Mouse (Mus musculus): ENCODE measurements around the gene Maml3. TPM values are rescaled to one million over a fixed set of nuclear protein-coding genes. Genes with fewer than 3 reads are reported as not detected.

Maml3 gene
- polyA plus RNA-seq, 1 experiment from 2014 or later, result 0.69 TPM

DNA sequence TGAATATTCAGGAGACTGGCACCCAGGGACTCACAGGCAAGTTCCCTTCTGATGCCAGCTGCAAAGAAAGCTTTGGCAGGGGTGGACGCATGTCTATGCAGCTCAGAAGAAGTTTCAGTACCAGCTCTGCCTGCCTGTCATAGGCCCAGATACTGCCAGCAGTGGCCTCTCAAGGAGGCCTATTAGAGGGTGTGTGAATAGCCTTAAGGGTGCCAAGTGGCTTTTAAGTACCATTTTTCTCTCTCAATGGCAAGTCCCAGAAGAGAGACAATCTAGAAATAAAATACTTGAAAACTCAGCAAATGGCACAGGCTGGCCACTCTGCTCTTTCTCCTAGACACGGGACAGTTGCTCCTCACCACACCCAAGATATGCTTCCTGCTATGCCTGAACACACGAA lies 157.7 kb downstream of the Maml3 start:
- peaks cover 6% of the 10 kb centered on the region for H3K4me1 ChIP-seq (replicated peaks)
- DNase-seq (no peak), ATAC-seq (ENCODE audit: low read depth) (no peak)
- 47% methylated on average over 3 of the region's 3 CpGs for WGBS (ENCODE audit: insufficient replicate concordance)
- H3K4me2 ChIP-seq, result no peak overlapping the region
- no peaks in the 10 kb centered on the region for H3K27me3 ChIP-seq
- H3K36me3 ChIP-seq, result no peaks in the 10 kb centered on the region
- no peak overlapping the region for H3K9ac ChIP-seq
- H3K4me3 ChIP-seq (replicated peaks), result no peak overlapping the region
- no peaks in the 10 kb centered on the region for H3K9me3 ChIP-seq (replicated peaks)
- H3K27ac ChIP-seq, result no peak overlapping the region

DNA sequence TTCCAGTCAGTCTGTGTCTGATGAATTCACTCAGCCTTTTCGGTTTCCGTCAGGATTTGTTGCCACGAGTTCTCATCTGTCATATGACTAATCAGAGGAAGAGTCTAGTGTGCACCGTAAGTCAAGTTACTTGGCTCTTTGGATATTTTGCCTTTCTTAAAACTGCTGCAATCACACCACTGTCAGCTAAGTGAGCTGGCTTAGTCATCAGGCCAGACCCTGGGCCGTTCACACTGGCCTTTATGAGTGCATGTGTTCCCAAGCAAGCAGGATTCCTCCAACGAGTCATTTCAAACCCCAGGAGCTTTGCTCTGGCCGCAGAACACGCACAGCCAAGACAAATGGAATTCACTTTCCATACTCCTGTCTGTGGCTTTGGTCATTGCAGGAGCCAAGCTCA lies 161.2 kb downstream of the Maml3 start:
- Histone ChIP-seq H3K4me2 (no peak overlapping the region), H3K9ac (no peak overlapping the region), H3K27me3 (no peaks in the 10 kb centered on the region), H3K27ac (no peak overlapping the region), H3K36me3 (no peaks in the 10 kb centered on the region), H3K4me3 (replicated peaks) (no peak overlapping the region), H3K4me1 (replicated peaks) (peaks cover 6% of the 10 kb centered on the region), H3K9me3 (replicated peaks) (no peaks in the 10 kb centered on the region)
- WGBS (ENCODE audit: insufficient replicate concordance), result 74% methylated on average over 8 of the region's 8 CpGs
- ATAC-seq (ENCODE audit: low read depth) (no peak), DNase-seq (no peak)

DNA sequence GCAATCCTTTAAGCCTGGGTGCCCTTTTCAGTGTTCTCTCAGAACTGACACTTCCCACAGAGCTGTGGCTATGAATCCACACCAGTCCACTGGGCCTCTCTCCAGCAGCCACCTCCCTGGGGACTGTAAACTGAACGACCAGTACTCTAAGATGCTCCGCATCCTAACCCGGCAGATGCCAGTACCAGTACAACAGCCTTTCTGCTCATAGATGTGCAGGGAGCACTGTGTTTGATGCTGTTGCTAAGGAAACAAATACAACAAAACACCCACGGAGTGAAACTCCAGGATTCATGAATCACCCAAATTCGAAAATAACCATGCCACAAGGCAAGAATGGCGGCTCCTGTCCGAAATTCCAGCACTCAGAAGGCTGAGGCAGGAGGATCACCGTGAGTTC lies 163.1 kb downstream of the Maml3 start:
- 70% methylated on average over 8 of the region's 8 CpGs for WGBS (ENCODE audit: insufficient replicate concordance)

DNA sequence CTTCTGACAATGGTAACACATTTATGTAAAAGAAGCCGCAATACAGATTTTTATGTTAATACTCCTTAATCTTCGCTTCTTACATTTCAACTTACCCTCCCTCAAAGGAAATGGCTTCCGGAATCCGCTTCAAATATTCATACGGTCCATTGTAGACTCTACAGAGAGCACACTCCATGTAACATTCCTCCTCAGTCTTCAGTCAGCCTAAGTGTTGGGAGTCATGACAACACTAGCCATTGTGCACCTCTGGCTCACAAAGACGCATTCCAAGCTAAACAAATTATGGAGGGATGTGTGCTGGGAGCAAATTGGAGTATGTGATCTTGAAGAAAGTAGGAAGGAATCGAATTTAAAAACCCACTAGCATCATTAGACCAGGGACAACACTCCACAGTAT lies 165.0 kb downstream of the Maml3 start:
- DNase-seq (no peak), ATAC-seq (ENCODE audit: low read depth) (no peak)
- Histone ChIP-seq H3K4me3 (replicated peaks) (no peak overlapping the region), H3K27me3 (no peaks in the 10 kb centered on the region), H3K27ac (no peak overlapping the region), H3K9me3 (replicated peaks) (no peaks in the 10 kb centered on the region; the same call in 1 of the 2 replicates), H3K9ac (no peak overlapping the region), H3K36me3 (no peaks in the 10 kb centered on the region), H3K4me1 (replicated peaks) (peaks cover 17% of the 10 kb centered on the region), H3K4me2 (no peak overlapping the region)
- WGBS (ENCODE audit: insufficient replicate concordance), result 76% methylated on average over 7 of the region's 7 CpGs

More for the DNA sequence above, 163.1 kb downstream of the Maml3 start:
- no peak overlapping the region for H3K4me3 ChIP-seq (replicated peaks)
- no peaks in the 10 kb centered on the region for H3K27me3 ChIP-seq
- DNase-seq, result no peak
- no peaks in the 10 kb centered on the region for H3K36me3 ChIP-seq
- H3K9me3 ChIP-seq (replicated peaks), result no peaks in the 10 kb centered on the region
- no peak overlapping the region for H3K27ac ChIP-seq
- no peak for ATAC-seq (ENCODE audit: low read depth)
- no peak overlapping the region for H3K9ac ChIP-seq
- H3K4me1 ChIP-seq (replicated peaks), result peaks cover 17% of the 10 kb centered on the region
- H3K4me2 ChIP-seq, result no peak overlapping the region

DNA sequence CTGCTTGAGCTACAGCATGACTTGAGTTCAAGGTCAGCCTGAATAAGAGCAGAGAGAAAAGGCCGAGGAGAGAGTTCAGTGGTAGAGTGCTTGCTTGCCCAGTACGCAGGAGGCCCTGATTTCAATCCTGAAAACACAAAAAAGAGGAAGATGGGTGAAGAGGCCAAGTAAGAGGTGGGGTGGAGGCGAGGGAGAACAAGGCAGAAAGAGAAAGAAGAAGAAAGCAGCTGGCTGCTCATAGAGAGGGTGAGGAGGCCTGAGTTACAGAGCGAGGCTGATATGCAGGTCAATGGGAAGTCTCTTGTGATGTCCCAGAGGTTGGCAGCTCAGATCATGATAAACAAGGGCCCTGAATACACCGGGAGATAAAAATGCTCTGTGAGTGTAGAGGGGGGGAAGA lies 165.8 kb downstream of the Maml3 start:
- no peak overlapping the region for H3K27ac ChIP-seq
- ATAC-seq (ENCODE audit: low read depth) (no peak), DNase-seq (no peak)
- peaks cover 17% of the 10 kb centered on the region for H3K4me1 ChIP-seq (replicated peaks)
- no peaks in the 10 kb centered on the region for H3K27me3 ChIP-seq
- H3K36me3 ChIP-seq, result no peaks in the 10 kb centered on the region
- H3K9ac ChIP-seq, result no peak overlapping the region
- H3K4me2 ChIP-seq, result no peak overlapping the region
- H3K4me3 ChIP-seq (replicated peaks), result no peak overlapping the region
- no peaks in the 10 kb centered on the region; the same call in 1 of the 2 replicates for H3K9me3 ChIP-seq (replicated peaks)
- 34% methylated on average over 5 of the region's 5 CpGs for WGBS (ENCODE audit: insufficient replicate concordance)

DNA sequence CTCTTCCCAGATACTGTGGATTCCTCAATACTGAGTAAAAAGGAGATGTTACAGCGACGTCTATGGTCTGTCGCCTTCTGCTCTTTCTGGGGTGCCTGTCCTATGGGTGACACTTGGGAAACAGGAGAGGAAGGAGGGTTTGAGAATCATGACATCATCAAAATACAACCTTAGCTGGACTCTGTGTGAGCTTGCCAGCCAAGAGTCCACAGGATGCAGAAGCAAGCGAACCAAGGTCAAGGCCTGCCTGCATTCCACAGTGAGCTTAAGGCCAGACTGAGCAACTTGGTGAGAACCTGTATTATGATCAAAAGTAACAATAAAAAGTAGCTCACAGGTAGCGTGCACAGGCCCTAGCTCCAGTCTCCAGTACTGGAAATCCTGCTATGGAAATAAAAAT lies 167.7 kb downstream of the Maml3 start:
- H3K4me1 ChIP-seq (replicated peaks), result peaks cover 17% of the 10 kb centered on the region
- 80% methylated on average over 5 of the region's 5 CpGs for WGBS (ENCODE audit: insufficient replicate concordance)
- no peak for DNase-seq
- no peaks in the 10 kb centered on the region; the same call in 1 of the 2 replicates for H3K9me3 ChIP-seq (replicated peaks)
- no peak for ATAC-seq (ENCODE audit: low read depth)
- H3K9ac ChIP-seq, result no peak overlapping the region
- H3K4me2 ChIP-seq, result no peak overlapping the region
- no peak overlapping the region for H3K27ac ChIP-seq
- no peaks in the 10 kb centered on the region for H3K36me3 ChIP-seq
- no peaks in the 10 kb centered on the region for H3K27me3 ChIP-seq
- H3K4me3 ChIP-seq (replicated peaks), result no peak overlapping the region

DNA sequence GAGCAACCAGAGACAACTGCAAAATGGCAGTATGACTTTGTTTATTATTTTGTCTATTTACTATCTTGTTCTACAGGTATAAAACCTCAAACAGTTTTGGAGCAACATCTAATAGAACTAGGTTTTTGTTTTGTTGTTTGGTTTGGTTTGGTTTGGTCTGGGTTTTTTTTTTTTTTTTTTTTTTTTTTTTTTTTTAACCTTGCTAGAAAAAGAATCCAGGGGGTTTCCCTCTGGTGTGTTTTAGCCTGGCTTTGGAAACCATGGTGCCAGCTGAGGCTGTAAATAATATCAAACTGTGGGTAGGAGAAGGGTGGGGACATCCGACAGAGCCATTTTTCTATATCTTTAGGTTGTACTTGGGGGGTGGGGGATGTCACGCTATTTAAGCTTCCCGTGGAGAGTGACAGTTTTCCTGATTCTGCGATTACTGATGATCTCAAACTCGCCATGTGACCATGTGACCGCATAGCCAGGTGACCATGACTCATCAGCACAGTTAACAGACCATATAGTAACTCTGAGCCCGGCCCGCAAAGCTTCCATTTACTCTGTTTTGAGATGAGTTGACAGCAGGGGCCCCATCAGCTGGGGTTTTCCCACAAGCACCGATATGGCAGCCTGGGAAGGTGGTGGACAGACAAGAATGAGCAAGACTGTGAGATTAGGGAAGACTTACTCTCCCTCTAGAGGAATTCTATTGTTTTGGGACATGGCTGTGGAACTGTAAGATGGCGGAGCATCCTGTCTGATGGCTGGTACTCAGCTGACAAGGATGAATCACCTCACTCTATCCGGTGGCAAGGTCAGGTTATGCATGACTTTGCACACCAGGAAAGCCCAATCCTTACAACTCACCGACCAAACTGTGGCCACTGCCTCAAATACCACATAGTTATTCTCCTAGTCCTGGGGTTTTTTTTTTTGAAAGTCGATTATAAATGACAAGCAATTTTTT lies 170.1 kb downstream of the Maml3 start:
- DNase-seq (no peak), ATAC-seq (ENCODE audit: low read depth) (no peak)
- H3K9me3 ChIP-seq (replicated peaks), result no peaks in the 10 kb centered on the region; the same call in 1 of the 2 replicates
- H3K9ac ChIP-seq, result no peak overlapping the region
- peaks cover 17% of the 10 kb centered on the region for H3K4me1 ChIP-seq (replicated peaks)
- no peaks in the 10 kb centered on the region for H3K36me3 ChIP-seq
- 70% methylated on average over 13 of the region's 13 CpGs for WGBS (ENCODE audit: insufficient replicate concordance)
- H3K4me2 ChIP-seq, result no peak overlapping the region
- no peaks in the 10 kb centered on the region for H3K27me3 ChIP-seq
- H3K4me3 ChIP-seq (replicated peaks), result no peak overlapping the region
- H3K27ac ChIP-seq, result no peak overlapping the region

DNA sequence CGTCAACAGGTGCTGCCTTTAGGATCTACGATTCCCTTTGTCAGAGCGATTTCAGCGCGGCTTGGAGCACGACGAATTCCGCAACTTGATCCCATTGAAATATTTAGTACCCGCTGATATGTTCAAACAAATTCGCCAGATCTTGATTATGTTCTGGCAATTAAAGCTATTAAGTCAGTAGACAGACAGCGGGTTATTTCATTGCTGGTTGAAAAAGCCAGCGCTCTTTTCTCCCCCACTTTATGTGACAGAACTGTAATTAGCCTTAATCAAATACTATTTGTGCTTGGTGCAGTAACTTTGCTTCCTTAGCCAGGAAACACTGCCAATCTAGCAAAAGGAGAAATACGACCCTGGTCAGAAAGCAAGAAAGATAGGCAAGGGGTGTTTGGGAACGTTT lies 176.7 kb downstream of the Maml3 start:
- Histone ChIP-seq H3K27ac (no peak overlapping the region), H3K36me3 (no peaks in the 10 kb centered on the region), H3K4me1 (replicated peaks) (peaks cover 9% of the 10 kb centered on the region; the same call in 1 of the 2 replicates), H3K9ac (no peak overlapping the region), H3K27me3 (no peaks in the 10 kb centered on the region), H3K9me3 (replicated peaks) (no peaks in the 10 kb centered on the region), H3K4me3 (replicated peaks) (no peak overlapping the region), H3K4me2 (no peak overlapping the region)
- DNase-seq, result no peak
- WGBS (ENCODE audit: insufficient replicate concordance), result 80% methylated on average over 14 of the region's 14 CpGs
- ATAC-seq (ENCODE audit: low read depth), result no peak

DNA sequence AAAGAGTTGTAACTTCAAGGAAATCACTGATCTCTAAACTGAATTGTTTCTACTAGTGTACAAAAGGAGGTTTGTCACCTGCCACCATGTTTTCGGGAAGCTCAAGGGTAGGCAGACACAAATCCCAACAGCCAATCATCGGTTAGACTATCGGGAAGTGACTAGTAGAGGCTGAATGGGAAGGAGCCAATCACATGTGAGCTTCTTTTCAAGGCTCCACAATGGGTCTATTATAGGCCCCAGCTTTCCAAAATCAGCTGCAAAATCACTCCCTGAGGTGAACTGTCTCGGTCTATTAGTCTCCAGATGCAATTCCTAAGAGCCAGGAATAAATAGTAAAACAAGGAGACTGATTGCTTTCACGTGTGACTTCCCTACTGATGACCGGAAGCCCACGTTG lies 177.3 kb downstream of the Maml3 start:
- H3K9me3 ChIP-seq (replicated peaks), result no peaks in the 10 kb centered on the region
- no peaks in the 10 kb centered on the region for H3K36me3 ChIP-seq
- peaks cover 9% of the 10 kb centered on the region; the same call in 1 of the 2 replicates for H3K4me1 ChIP-seq (replicated peaks)
- ATAC-seq (ENCODE audit: low read depth) (no peak), DNase-seq (no peak)
- no peaks in the 10 kb centered on the region for H3K27me3 ChIP-seq
- H3K27ac ChIP-seq, result no peak overlapping the region
- 82% methylated on average over 7 of the region's 7 CpGs for WGBS (ENCODE audit: insufficient replicate concordance)
- no peak overlapping the region for H3K4me3 ChIP-seq (replicated peaks)
- no peak overlapping the region for H3K9ac ChIP-seq
- H3K4me2 ChIP-seq, result no peak overlapping the region

DNA sequence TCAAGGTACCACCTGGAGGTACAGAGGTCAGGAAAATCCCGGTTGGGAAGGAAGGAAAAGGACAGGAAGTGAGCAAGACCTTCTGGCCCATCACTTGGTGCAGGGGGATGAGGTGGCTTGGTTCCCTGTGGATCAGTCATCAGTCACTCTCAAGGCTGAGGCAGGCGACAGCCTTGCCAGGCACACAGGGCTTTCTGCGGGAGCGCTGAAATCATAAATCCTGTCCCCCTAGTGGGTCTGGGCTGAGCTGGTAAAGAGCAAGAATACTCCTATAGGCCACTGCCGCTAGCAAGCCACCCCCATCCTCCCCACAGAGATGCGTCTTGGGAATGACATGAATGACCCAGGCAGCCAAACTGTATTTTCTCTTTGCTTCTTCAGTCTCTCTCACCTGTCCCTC lies 177.8 kb downstream of the Maml3 start:
- no peak overlapping the region for H3K4me3 ChIP-seq (replicated peaks)
- 64% methylated on average over 6 of the region's 6 CpGs for WGBS (ENCODE audit: insufficient replicate concordance)
- H3K4me2 ChIP-seq, result no peak overlapping the region
- H3K9ac ChIP-seq, result no peak overlapping the region
- ATAC-seq (ENCODE audit: low read depth) (no peak), DNase-seq (no peak)
- H3K36me3 ChIP-seq, result no peaks in the 10 kb centered on the region
- H3K9me3 ChIP-seq (replicated peaks), result no peaks in the 10 kb centered on the region
- peaks cover 9% of the 10 kb centered on the region; the same call in 1 of the 2 replicates for H3K4me1 ChIP-seq (replicated peaks)
- H3K27me3 ChIP-seq, result no peaks in the 10 kb centered on the region
- no peak overlapping the region for H3K27ac ChIP-seq

DNA sequence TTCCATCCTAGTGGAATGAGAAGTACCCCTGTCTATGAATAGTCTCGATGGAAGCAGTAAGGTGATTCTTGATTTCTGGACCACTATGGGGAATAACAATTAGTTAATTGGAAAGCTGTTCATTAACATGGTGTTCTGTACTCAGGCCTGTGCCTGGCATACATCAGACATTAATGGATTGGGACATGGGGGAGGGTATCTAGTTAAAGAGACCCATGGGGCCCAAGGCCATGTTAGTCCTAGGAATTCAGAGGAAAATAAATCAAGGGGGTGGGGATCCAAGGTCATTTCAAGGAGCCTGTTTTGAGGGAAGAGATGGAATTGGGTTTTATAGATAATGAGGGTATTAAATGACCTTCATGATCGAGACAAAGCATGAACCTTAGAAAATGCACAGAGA lies 179.1 kb downstream of the Maml3 start:
- Histone ChIP-seq H3K4me2 (no peak overlapping the region), H3K36me3 (no peaks in the 10 kb centered on the region), H3K4me1 (replicated peaks) (peaks cover 9% of the 10 kb centered on the region; the same call in 1 of the 2 replicates), H3K9ac (no peak overlapping the region), H3K4me3 (replicated peaks) (no peak overlapping the region), H3K9me3 (replicated peaks) (no peaks in the 10 kb centered on the region), H3K27me3 (no peaks in the 10 kb centered on the region), H3K27ac (no peak overlapping the region)
- WGBS (ENCODE audit: insufficient replicate concordance), result 59% methylated on average over 2 of the region's 2 CpGs
- ATAC-seq (ENCODE audit: low read depth) (no peak), DNase-seq (no peak)

DNA sequence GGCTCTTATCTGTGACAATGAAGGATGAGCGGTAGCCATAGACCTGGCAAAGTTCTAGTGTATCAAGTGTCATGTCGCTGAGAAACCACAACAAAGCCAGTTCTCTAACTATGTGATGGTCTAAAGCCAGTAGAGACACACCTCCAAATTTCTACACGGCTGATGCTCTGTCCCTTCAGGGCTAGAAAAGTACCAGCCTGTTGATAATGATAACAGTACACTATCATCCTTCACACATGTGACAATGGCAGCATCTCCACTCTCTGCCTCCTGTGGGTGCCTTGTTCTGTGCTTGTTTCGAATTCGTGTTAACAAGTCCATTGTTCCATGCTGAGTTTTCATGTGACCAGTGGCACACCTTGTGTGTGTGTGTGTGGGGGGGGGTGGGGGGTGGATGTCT lies 180.2 kb downstream of the Maml3 start:
- no peak for DNase-seq
- 48% methylated on average over 5 of the region's 5 CpGs for WGBS (ENCODE audit: insufficient replicate concordance)
- no peaks in the 10 kb centered on the region for H3K9me3 ChIP-seq (replicated peaks)
- H3K4me1 ChIP-seq (replicated peaks), result peaks cover 9% of the 10 kb centered on the region; the same call in 1 of the 2 replicates
- no peak overlapping the region for H3K4me2 ChIP-seq
- H3K27me3 ChIP-seq, result no peaks in the 10 kb centered on the region
- ATAC-seq (ENCODE audit: low read depth), result no peak
- no peak overlapping the region for H3K9ac ChIP-seq
- peaks cover 3% of the 10 kb centered on the region; the same call in 1 of the 2 replicates for H3K36me3 ChIP-seq
- H3K4me3 ChIP-seq (replicated peaks), result no peak overlapping the region
- no peak overlapping the region for H3K27ac ChIP-seq
